Mouse (Mus musculus): ENCODE measurements at regions not wholly inside any gene's neighbourhood (a gene's known extent, or its start where the extent isn't known, plus 50 kb on each side); places are given as distances from the start of the nearest gene placed in this dataset.

DNA sequence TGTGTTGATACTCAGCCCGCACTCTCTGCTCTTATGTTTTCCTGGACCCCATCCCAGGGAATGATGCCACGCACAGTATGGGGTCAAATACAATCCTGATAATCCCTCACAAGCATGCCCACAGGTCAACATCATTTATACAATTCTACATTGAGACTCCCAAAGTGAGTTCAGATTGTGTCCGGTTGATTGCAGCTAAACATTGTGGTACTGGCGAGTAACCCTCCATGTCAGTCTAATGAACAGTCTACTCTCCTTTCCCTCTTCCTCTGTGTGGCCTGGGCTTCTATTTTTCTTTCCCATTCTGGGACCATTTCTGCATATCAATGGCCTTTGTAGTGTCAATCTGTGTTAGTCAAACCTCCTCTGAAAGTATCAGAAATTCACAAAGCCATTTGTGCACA lies 112.6 kb upstream of the Gria1 start:
- intact Hi-C loops (cut with DNase I) = no loop called here
- no peak for DNase-seq

DNA sequence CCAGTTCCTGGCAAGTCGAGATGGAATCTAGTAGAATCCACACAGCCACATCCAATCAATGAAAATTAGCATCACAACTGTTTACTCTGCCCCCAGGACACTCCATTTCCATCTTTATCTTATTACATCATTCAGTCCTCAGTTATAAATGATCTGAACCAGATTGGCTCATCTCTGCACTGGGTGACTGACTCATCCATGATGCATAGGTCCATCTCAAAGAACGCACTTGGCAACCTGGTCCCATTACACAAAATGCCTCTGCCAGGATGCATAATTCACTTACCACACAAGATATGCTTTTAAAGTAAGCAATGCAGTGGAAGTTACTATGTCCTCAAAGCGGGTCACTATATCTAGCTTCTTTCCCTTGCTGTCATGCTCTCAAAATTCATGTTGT lies 110.0 kb upstream of the Gria1 start:
- DNase-seq = no peak
- intact Hi-C loops (cut with DNase I) = no loop called here

DNA sequence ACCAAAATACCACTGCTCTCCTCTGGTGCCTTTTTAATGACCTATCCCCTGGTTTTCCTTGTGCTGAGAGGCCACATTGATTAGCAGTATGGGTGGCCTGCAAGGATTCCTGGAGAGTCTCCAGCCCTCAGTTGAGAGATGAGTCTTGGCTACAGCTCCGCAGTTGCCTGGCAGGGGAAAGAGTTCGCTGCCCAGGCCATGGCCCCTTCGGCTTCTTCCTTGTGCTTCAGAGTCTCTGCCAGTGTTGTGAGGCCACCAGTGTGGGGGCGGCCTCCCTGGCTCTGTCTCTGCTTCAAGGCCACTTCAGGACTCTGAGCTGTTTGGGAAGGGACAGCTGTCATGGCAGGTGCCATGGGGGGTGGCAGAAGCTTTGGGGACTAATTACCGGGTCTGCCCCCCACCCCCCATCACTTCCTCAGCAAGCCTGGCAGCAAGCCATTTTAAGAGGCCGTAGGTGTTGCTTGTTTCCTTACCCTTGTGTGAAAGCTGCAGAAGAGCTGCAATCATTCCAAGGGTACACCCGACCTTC lies 85.8 kb upstream of the Gria1 start:
- intact Hi-C loops (cut with DNase I) = no loop called here
- DNase-seq = no peak

DNA sequence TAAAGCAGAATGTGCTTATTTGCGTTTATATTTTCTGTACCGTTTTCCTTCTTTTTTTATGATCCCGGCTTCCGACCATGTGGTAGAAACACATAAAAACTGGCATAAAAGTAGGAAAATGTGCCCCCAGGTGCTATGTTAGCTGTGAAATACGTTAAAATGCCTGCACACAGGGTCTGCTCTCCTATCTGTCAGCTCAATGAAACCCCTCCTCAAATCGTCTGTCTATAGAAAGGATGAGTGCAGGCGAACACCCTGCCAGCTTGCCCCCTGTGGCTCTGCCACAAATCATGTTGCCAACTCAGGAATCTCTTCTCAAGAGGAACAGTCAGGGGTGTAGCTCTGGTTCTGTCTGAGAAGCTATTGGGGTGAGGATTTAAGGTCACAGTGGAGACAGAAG lies 78.4 kb upstream of the Gria1 start:
- intact Hi-C loops (cut with DNase I) = no loop called here
- no peak for DNase-seq

DNA sequence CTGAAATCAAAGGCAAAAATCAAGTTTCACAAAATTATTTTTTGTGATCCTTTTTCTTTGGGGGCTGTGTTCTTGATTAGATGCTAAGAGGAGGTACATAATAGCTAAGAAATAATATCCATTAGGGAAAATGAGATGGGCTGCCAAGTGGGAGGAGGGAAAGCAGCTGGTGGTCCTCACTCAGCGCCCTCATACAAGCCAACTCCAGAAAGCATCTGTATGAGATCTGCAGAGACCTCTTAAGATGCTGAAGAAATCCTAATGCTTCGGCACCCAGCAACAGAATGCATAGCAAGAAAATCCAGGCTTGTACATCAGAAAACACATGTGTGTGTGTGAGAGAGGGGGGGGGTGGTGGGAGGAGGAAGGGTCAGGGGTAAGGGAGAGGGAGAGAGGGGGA lies 58.8 kb upstream of the Gria1 start:
- DNase-seq = peak; percentile 25 to 35
- intact Hi-C loops (cut with DNase I) = no loop called here

DNA sequence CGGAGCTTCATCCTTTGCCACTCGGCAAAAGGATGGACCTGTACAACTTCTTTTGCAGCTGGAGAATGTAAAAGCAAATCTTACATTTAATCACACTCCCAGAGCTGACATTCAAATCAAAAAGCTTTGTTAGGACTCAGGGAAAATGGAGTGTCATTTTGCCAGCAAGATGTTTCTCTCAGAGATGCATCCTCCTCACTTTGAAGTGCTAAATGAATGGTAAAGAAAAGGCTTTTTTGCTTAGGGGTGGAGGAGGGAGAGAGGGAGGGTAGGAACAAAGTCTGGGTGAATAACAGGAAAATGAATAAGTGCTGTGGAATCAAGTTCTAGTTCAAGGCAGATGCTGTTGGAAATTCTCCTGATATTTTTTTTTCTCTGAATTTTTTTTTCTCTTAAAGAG lies 53.4 kb upstream of the Gria1 start:
- intact Hi-C loops (cut with DNase I) = no loop called here
- DNase-seq = no peak

Measured in heart, postnatal 10 days (tissue).